Comparison of ENCODE assay signal across 11 mouse cellular contexts in genomic region chr13:100950348-100951184, GRCm38 (mm10).
DNase-seq lines count a peak whose midpoint lies in the region; ATAC-seq lines count a peak whose summit lies in the region.
"Had no signal": no experiment of that assay in that cellular context is flagged by ENCODE, and none has a peak within 500 bp of the region (broad histone marks: within the 10 kb centered on the region; RNA-seq: fewer than 3 reads in every experiment).

No protein-coding gene starts in this region.

- peak; percentile 14 for DNase-seq in embryonic facial prominence, embryonic 14.5 days (ENCODE audit: low spot score)
- DNase-seq in embryonic facial prominence, embryonic 10.5 days (ENCODE audit: low spot score) = no peak
- peak; percentile 74 for DNase-seq in midbrain, embryonic 11.5 days (ENCODE audit: low spot score, missing footprints)
- DNase-seq in right cerebral cortex, postnatal 36 days (ENCODE audit: low spot score in 2 of 2) = no peak
- DNase-seq in left cerebral cortex, adult 8-10 months (ENCODE audit: low spot score in 2 of 2) = no peak
- DNase-seq: cerebellum, postnatal 36 days; layer of hippocampus, adult 9-11 months had no signal

- no peaks in the 10 kb centered on the region for H3K9me3 ChIP-seq in embryonic facial prominence, embryonic 14.5 days (ENCODE audit: control insufficient read depth, low read length)
- no peaks in the 10 kb centered on the region for H3K9me3 ChIP-seq in embryonic facial prominence, embryonic 10.5 days
- no peaks in the 10 kb centered on the region for H3K9me3 ChIP-seq in midbrain, embryonic 11.5 days (ENCODE audit: control insufficient read depth, low read length)
- no peaks in the 10 kb centered on the region for H3K9me3 ChIP-seq in midbrain, embryonic 13.5 days
- H3K9me3 ChIP-seq in hindbrain, embryonic 15.5 days = no peaks in the 10 kb centered on the region

- no peak overlapping the region for H3K4me3 ChIP-seq in embryonic facial prominence, embryonic 14.5 days (ENCODE audit: low read depth, low read length)
- H3K4me3 ChIP-seq in embryonic facial prominence, embryonic 10.5 days = no peak overlapping the region
- H3K4me3 ChIP-seq in midbrain, embryonic 11.5 days (ENCODE audit: low read depth, low read length) = no peak overlapping the region
- no peak overlapping the region for H3K4me3 ChIP-seq in midbrain, embryonic 13.5 days (replicated peaks)
- H3K4me3 ChIP-seq in hindbrain, embryonic 15.5 days = no peak overlapping the region

- no peaks in the 10 kb centered on the region for H3K27me3 ChIP-seq in embryonic facial prominence, embryonic 14.5 days (replicated peaks; ENCODE audit: control insufficient read depth, insufficient read depth, low read length)
- no peaks in the 10 kb centered on the region for H3K27me3 ChIP-seq in embryonic facial prominence, embryonic 10.5 days (replicated peaks; ENCODE audit: low read depth, poor library complexity, severe bottlenecking)
- no peaks in the 10 kb centered on the region for H3K27me3 ChIP-seq in midbrain, embryonic 11.5 days (ENCODE audit: control insufficient read depth, insufficient read depth, low read length)
- H3K27me3 ChIP-seq in midbrain, embryonic 13.5 days = no peaks in the 10 kb centered on the region
- H3K27me3 ChIP-seq in hindbrain, embryonic 15.5 days = no peaks in the 10 kb centered on the region

- H3K4me1 ChIP-seq in embryonic facial prominence, embryonic 14.5 days (ENCODE audit: control insufficient read depth, insufficient read depth, low read length) = no peaks in the 10 kb centered on the region
- H3K4me1 ChIP-seq in embryonic facial prominence, embryonic 10.5 days = peaks cover 8% of the 10 kb centered on the region; the same call in 1 of the 2 replicates
- H3K4me1 ChIP-seq in midbrain, embryonic 11.5 days (ENCODE audit: control insufficient read depth, insufficient read depth, low read length) = no peaks in the 10 kb centered on the region
- H3K4me1 ChIP-seq in midbrain, embryonic 13.5 days (replicated peaks) = peaks cover 5% of the 10 kb centered on the region; the same call in 1 of the 2 replicates
- peaks cover 10% of the 10 kb centered on the region for H3K4me1 ChIP-seq in hindbrain, embryonic 15.5 days (replicated peaks)

- ATAC-seq in embryonic facial prominence, embryonic 14.5 days (ENCODE audit: low read depth) = no peak; the same call in 1 of the 2 replicates
- ATAC-seq in midbrain, embryonic 11.5 days (ENCODE audit: low FRiP score) = no peak
- no peak for ATAC-seq in midbrain, embryonic 13.5 days
- ATAC-seq in hindbrain, embryonic 15.5 days (ENCODE audit: low FRiP score, low read depth) = peak; percentile 66; the same call in 1 of the 2 replicates
- ATAC-seq in megakaryocyte-erythroid progenitor cell, adult 5-6 weeks (replicated peaks; ENCODE audit: low FRiP score, low TSS enrichment, poor library complexity, severe bottlenecking) = peak; percentile 74
- ATAC-seq: midbrain, embryonic 16.5 days had no signal

- no peaks in the 10 kb centered on the region for H3K36me3 ChIP-seq in embryonic facial prominence, embryonic 14.5 days (ENCODE audit: control insufficient read depth, insufficient read depth, low read length)
- H3K36me3 ChIP-seq in embryonic facial prominence, embryonic 10.5 days (replicated peaks) = no peaks in the 10 kb centered on the region
- no peaks in the 10 kb centered on the region for H3K36me3 ChIP-seq in midbrain, embryonic 11.5 days (ENCODE audit: control insufficient read depth, insufficient read depth, low read length)
- no peaks in the 10 kb centered on the region for H3K36me3 ChIP-seq in midbrain, embryonic 13.5 days
- H3K36me3 ChIP-seq in hindbrain, embryonic 15.5 days = no peaks in the 10 kb centered on the region

- WGBS in embryonic facial prominence, embryonic 14.5 days = 55% methylated on average over 7 of the region's 7 CpGs
- WGBS in embryonic facial prominence, embryonic 10.5 days = 62% methylated on average over 7 of the region's 7 CpGs
- WGBS in midbrain, embryonic 11.5 days = 53% methylated on average over 7 of the region's 7 CpGs
- WGBS in midbrain, embryonic 13.5 days = 35% methylated on average over 7 of the region's 7 CpGs
- WGBS in hindbrain, embryonic 15.5 days = 30% methylated on average over 7 of the region's 7 CpGs

- no peak overlapping the region for H3K4me2 ChIP-seq in embryonic facial prominence, embryonic 14.5 days (ENCODE audit: low read depth, low read length)
- no peak overlapping the region for H3K4me2 ChIP-seq in midbrain, embryonic 11.5 days
- no peak overlapping the region for H3K4me2 ChIP-seq in midbrain, embryonic 13.5 days (replicated peaks)
- no peak overlapping the region for H3K4me2 ChIP-seq in hindbrain, embryonic 15.5 days

- no peak overlapping the region for H3K9ac ChIP-seq in embryonic facial prominence, embryonic 14.5 days (ENCODE audit: low read depth, low read length)
- no peak overlapping the region for H3K9ac ChIP-seq in midbrain, embryonic 11.5 days (ENCODE audit: low read length)
- no peak overlapping the region for H3K9ac ChIP-seq in midbrain, embryonic 13.5 days (replicated peaks)
- no peak overlapping the region for H3K9ac ChIP-seq in hindbrain, embryonic 15.5 days

- no peak overlapping the region for H3K27ac ChIP-seq in embryonic facial prominence, embryonic 14.5 days (replicated peaks; ENCODE audit: low read depth, low read length)
- no peak overlapping the region for H3K27ac ChIP-seq in embryonic facial prominence, embryonic 10.5 days (replicated peaks)
- no peak overlapping the region for H3K27ac ChIP-seq in midbrain, embryonic 11.5 days (ENCODE audit: low read depth, low read length)
- H3K27ac ChIP-seq in midbrain, embryonic 13.5 days = no peak overlapping the region
- no peak overlapping the region for H3K27ac ChIP-seq in hindbrain, embryonic 15.5 days (replicated peaks)

Comparison
In these comparisons a context has a peak if more than half of its experiments do, and no peak if none do; other contexts are left out.
1. DNase-seq: peak in embryonic facial prominence, embryonic 14.5 days (single experiment) and midbrain, embryonic 11.5 days (single experiment); none in embryonic facial prominence, embryonic 10.5 days (single experiment), right cerebral cortex, postnatal 36 days (0 of 2) and left cerebral cortex, adult 8-10 months (0 of 2).
2. ATAC-seq: peak in hindbrain, embryonic 15.5 days (single experiment) and megakaryocyte-erythroid progenitor cell, adult 5-6 weeks (single experiment); none in embryonic facial prominence, embryonic 14.5 days (single experiment), midbrain, embryonic 11.5 days (single experiment) and midbrain, embryonic 13.5 days (single experiment).